Mouse (Mus musculus) brain, embryonic 18.5 days (tissue): Measurements from ENCODE around the gene Nxn.
"Not testable (repeated sequence)": the region's sequence is repeated elsewhere in the genome, so short reads cannot be mapped to it uniquely, and the experiment has no call there.

ENCODE experiments used
- DNase-seq: peaks from one replicate; pipeline ENCODE4 v3.0.0-alpha.2; 2012; ENCODE audit warnings: low read depth, low spot score

Gene Nxn

GRCm38 (mm10) chr11:76215011-76215410 is 183.9 kb downstream of the Nxn start:
- DNase-seq, result no peak

- no peak for DNase-seq
Measured at GRCm38 (mm10) chr11:76213841-76214240, 185.1 kb downstream of the Nxn start.

DNA sequence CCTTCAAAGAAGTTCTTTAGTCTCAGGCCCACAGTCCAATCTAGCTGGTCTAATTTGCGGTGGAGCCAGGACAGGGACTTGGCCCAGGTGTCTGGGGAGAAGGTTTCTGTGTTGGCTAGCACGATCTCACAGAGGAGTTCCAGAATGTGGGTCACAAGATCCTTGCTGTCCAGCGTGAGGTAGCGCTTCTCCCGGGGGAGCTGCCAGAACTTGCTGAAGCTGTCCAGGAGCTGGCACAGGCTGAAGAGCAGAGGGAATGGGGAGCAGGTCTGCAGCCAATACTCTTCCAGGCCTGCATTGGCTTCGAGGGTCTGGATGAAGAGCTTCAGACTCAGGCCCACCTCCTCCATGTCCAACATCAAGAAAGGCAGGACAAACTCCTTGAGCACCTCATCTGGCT is 187.3 kb downstream of the Nxn start:
- not testable (repeated sequence) for DNase-seq

GRCm38 (mm10) chr11:76210228-76210985 is 188.5 kb downstream of the Nxn start:
- no peak for DNase-seq
